Mouse (Mus musculus) small intestine, adult 2 months (tissue): Measurements from ENCODE around the gene Nup188.

ENCODE experiments used
- CTCF ChIP-seq: fragments of 200-500 bp; IDR thresholded peaks from 2 replicates; pipeline ENCODE4 v1.5.1; 2012; ENCODE audit warnings: low read depth, mild to moderate bottlenecking, control low read depth, inconsistent platforms, low read length, moderate library complexity, mixed read lengths; ENCODE audit not compliant: insufficient replicate concordance, insufficient read length; ENCODE audit errors: extremely low read depth
- POLR2A ChIP-seq: fragments of 200-500 bp; IDR thresholded peaks from 2 replicates; pipeline ENCODE4 v1.6.1; 2012; ENCODE audit warnings: low read depth, mild to moderate bottlenecking, control low read depth, inconsistent platforms, low read length, moderate library complexity

GRCm38 (mm10) chr2:30287027-30287373 is 803 bp downstream of the Nup188 start:
- TF ChIP-seq CTCF (no peak), POLR2A (no peak)
